Mouse (Mus musculus) midbrain, postnatal 0 days (tissue): ENCODE measurements at regions not wholly inside any gene's neighbourhood (a gene's known extent, or its start where the extent isn't known, plus 50 kb on each side); places are given as distances from the start of the nearest gene placed in this dataset.
A peak's percentile ranks its signal among the peaks of the same experiment; 100 is the strongest.

Source experiments
- ATAC-seq: fragments of 200-750 bp; cut with Nextera tagmentation; 2 replicates; pipeline ENCODE4 v1.8.0; 2017; ENCODE audit warnings: moderate number of reproducible peaks, mild to moderate bottlenecking, moderate TSS enrichment, moderate library complexity; ENCODE audit not compliant: low FRiP score
- DNase-seq: peaks from one replicate; pipeline ENCODE4 v3.0.0-alpha.2; 2015; ENCODE audit warnings: low spot score
- H3K27ac ChIP-seq: fragments of 300-500 bp; sonication (generic); 2 replicates; pipeline ENCODE4 v1.5.1; 2014; ENCODE audit warnings: low read depth, mild to moderate bottlenecking, low read length, mixed read lengths
- H3K27me3 ChIP-seq: fragments of 300-500 bp; sonication (generic); 2 replicates; pipeline ENCODE4 v1.6.1; 2014; ENCODE audit warnings: low read length, control low read depth, mixed read lengths; ENCODE audit not compliant: insufficient read depth
- H3K36me3 ChIP-seq: fragments of 300-500 bp; sonication (generic); 2 replicates; pipeline ENCODE4 v1.6.1; 2014; ENCODE audit warnings: low read length, control low read depth, mixed read lengths; ENCODE audit not compliant: insufficient read depth
- H3K4me1 ChIP-seq: fragments of 300-500 bp; sonication (generic); 2 replicates; pipeline ENCODE4 v1.6.1; 2014; ENCODE audit warnings: mild to moderate bottlenecking, control low read depth, antibody characterized with exemption, low read length, mixed read lengths; ENCODE audit not compliant: insufficient read depth
- H3K4me2 ChIP-seq: fragments of 300-500 bp; sonication (generic); 2 replicates; pipeline ENCODE4 v1.6.1; 2014; ENCODE audit warnings: low read depth, mild to moderate bottlenecking, low read length, mixed read lengths; ENCODE audit not compliant: poor library complexity, severe bottlenecking
- H3K4me3 ChIP-seq: fragments of 300-500 bp; sonication (generic); 2 replicates; pipeline ENCODE4 v1.5.1; 2014; ENCODE audit warnings: low read depth, mild to moderate bottlenecking, low read length, moderate library complexity
- H3K9ac ChIP-seq: fragments of 300-500 bp; sonication (generic); replicated peaks from 2 replicates; pipeline ENCODE4 v1.6.1; 2014; ENCODE audit warnings: mild to moderate bottlenecking, low read length, moderate library complexity, mixed read lengths; ENCODE audit not compliant: poor library complexity, severe bottlenecking
- H3K9me3 ChIP-seq: fragments of 300-500 bp; sonication (generic); 2 replicates; pipeline ENCODE4 v1.6.1; 2016; ENCODE audit warnings: low read length, control low read depth
- CTCF ChIP-seq: IDR thresholded peaks from 2 replicates; pipeline ENCODE4 v1.5.1; 2016; ENCODE audit warnings: antibody characterized with exemption, mild to moderate bottlenecking
- WGBS: fragments of 180-500 bp; shearing (Covaris S2); extraction: QIAGEN DNeasy Blood & Tissue Kit; methylation state at CpG from one replicate; pipeline ENCODE4 v1.1.7; 2014; 5-methylcytosine and 5-hydroxymethylcytosine counted together

GRCm38 (mm10) chr1:193682917-193683316 is 312.8 kb upstream of the Camk1g start:
- no peaks in the 10 kb centered on the region for H3K27me3 ChIP-seq
- no peak overlapping the region for H3K9ac ChIP-seq
- no peak overlapping the region for H3K4me2 ChIP-seq
- H3K9me3 ChIP-seq = no peaks in the 10 kb centered on the region
- ATAC-seq (no peak), DNase-seq (peak; percentile 38)
- no peak overlapping the region for H3K27ac ChIP-seq
- no peak overlapping the region for H3K4me3 ChIP-seq
- H3K4me1 ChIP-seq = peaks cover 2% of the 10 kb centered on the region; the same call in 1 of the 2 replicates
- no peaks in the 10 kb centered on the region for H3K36me3 ChIP-seq
- TF ChIP-seq CTCF = no peak
- 54% methylated on average over 2 of the region's 2 CpGs for WGBS

GRCm38 (mm10) chr1:193678448-193678847 is 308.4 kb upstream of the Camk1g start:
- ATAC-seq (no peak), DNase-seq (no peak)
- TF ChIP-seq CTCF = no peak
- H3K4me2 ChIP-seq = no peak overlapping the region
- WGBS = 75% methylated on average over 2 of the region's 2 CpGs
- no peaks in the 10 kb centered on the region for H3K9me3 ChIP-seq
- H3K27ac ChIP-seq = no peak overlapping the region
- no peaks in the 10 kb centered on the region for H3K27me3 ChIP-seq
- peaks cover 2% of the 10 kb centered on the region; the same call in 1 of the 2 replicates for H3K4me1 ChIP-seq
- H3K4me3 ChIP-seq = no peak overlapping the region
- H3K36me3 ChIP-seq = no peaks in the 10 kb centered on the region
- no peak overlapping the region for H3K9ac ChIP-seq

- DNase-seq (peak; percentile 73), ATAC-seq (no peak)
- 32% methylated on average over 3 of the region's 3 CpGs for WGBS
- Histone ChIP-seq H3K4me1 (no peaks in the 10 kb centered on the region), H3K9me3 (no peaks in the 10 kb centered on the region; the same call in 1 of the 2 replicates), H3K4me3 (no peak overlapping the region), H3K36me3 (no peaks in the 10 kb centered on the region), H3K27me3 (no peaks in the 10 kb centered on the region), H3K4me2 (no peak overlapping the region), H3K9ac (no peak overlapping the region), H3K27ac (no peak overlapping the region)
- TF ChIP-seq CTCF = peak; percentile 76
These were observed 303.2 kb upstream of the Camk1g start for GRCm38 (mm10) chr1:193673236-193673830.

GRCm38 (mm10) chr1:193672681-193673080 is 302.6 kb upstream of the Camk1g start:
- no peak overlapping the region for H3K4me3 ChIP-seq
- H3K4me2 ChIP-seq = no peak overlapping the region
- ATAC-seq (no peak), DNase-seq (no peak)
- no peaks in the 10 kb centered on the region for H3K36me3 ChIP-seq
- no peak overlapping the region for H3K27ac ChIP-seq
- 69% methylated on average over 3 of the region's 3 CpGs for WGBS
- no peaks in the 10 kb centered on the region; the same call in 1 of the 2 replicates for H3K9me3 ChIP-seq
- H3K27me3 ChIP-seq = no peaks in the 10 kb centered on the region
- TF ChIP-seq CTCF = no peak
- no peak overlapping the region for H3K9ac ChIP-seq
- H3K4me1 ChIP-seq = no peaks in the 10 kb centered on the region

GRCm38 (mm10) chr1:193671816-193672254 is 301.7 kb upstream of the Camk1g start:
- no peaks in the 10 kb centered on the region for H3K36me3 ChIP-seq
- H3K27ac ChIP-seq = no peak overlapping the region
- ATAC-seq (no peak), DNase-seq (peak; percentile 63)
- H3K4me1 ChIP-seq = no peaks in the 10 kb centered on the region
- H3K4me3 ChIP-seq = no peak overlapping the region
- H3K27me3 ChIP-seq = no peaks in the 10 kb centered on the region
- no peak overlapping the region for H3K9ac ChIP-seq
- whole genome bisulfite sequencing = 49% methylated on average over 3 of the region's 3 CpGs
- H3K4me2 ChIP-seq = no peak overlapping the region
- TF ChIP-seq CTCF = 0 out of 2 replicates have a peak, but pooled peaks have one; percentile 9
- H3K9me3 ChIP-seq = no peaks in the 10 kb centered on the region; the same call in 1 of the 2 replicates

- no peak overlapping the region for H3K4me3 ChIP-seq
- H3K9ac ChIP-seq = no peak overlapping the region
- TF ChIP-seq CTCF = no peak
- H3K4me1 ChIP-seq = no peaks in the 10 kb centered on the region
- no peaks in the 10 kb centered on the region for H3K27me3 ChIP-seq
- H3K36me3 ChIP-seq = no peaks in the 10 kb centered on the region
- no peak overlapping the region for H3K27ac ChIP-seq
- no peak for ATAC-seq
- no peak overlapping the region for H3K4me2 ChIP-seq
- no peak for DNase-seq
- 92% methylated on average over 1 of the region's 1 CpGs for WGBS
- H3K9me3 ChIP-seq = no peaks in the 10 kb centered on the region; the same call in 1 of the 2 replicates
These were observed 300.9 kb upstream of the Camk1g start for GRCm38 (mm10) chr1:193671046-193671445.
